Comparison of ENCODE assay signal across 13 mouse cellular contexts in genomic region chr12:108410416-108411208, GRCm38 (mm10). TPM values are rescaled to one million over a fixed set of nuclear protein-coding genes. Genes with fewer than 3 reads are reported as not detected.
DNase-seq lines count a peak whose midpoint lies in the region; ATAC-seq and TF ChIP-seq lines count a peak whose summit lies in the region.
"Had no signal": no experiment of that assay in that cellular context is flagged by ENCODE, and none has a peak within 500 bp of the region (broad histone marks: within the 10 kb centered on the region; RNA-seq: fewer than 3 reads in every experiment).

No protein-coding gene starts in this region.

- 45% methylated on average over 14 of the region's 14 CpGs for WGBS in hindbrain, embryonic 14.5 days
- 49% methylated on average over 14 of the region's 14 CpGs for WGBS in neural tube, embryonic 12.5 days

- DNase-seq in cerebellum, postnatal 36 days, result no peak
- DNase-seq in layer of hippocampus, adult 2 months (ENCODE audit: low spot score in 2 of 2), result no peak
- no peak for DNase-seq in layer of hippocampus, adult 11-12 months (ENCODE audit: low spot score)
- DNase-seq in hindbrain, embryonic 14.5 days (ENCODE audit: low spot score), result peak; percentile 40
- DNase-seq in urinary bladder, adult 2 months (ENCODE audit: low spot score), result no peak
- DNase-seq in right cerebral cortex, postnatal 10 days (ENCODE audit: low spot score in 2 of 2), result no peak
- DNase-seq: gastrocnemius, postnatal 10 days; kidney, adult 2 months; lung, postnatal 14 days; thymus, adult 2 months had no signal

- peak overlapping the region; percentile 20; the same call in 1 of the 2 replicates for H3K4me3 ChIP-seq in layer of hippocampus, adult 2 months
- peak overlapping the region; percentile 3; the same call in 1 of the 2 replicates for H3K4me3 ChIP-seq in hindbrain, embryonic 14.5 days (replicated peaks; ENCODE audit: low read length)
- peak overlapping the region; percentile 11; the same call in 1 of the 2 replicates for H3K4me3 ChIP-seq in neural tube, embryonic 12.5 days
- H3K4me3 ChIP-seq: limb, embryonic 15.5 days had no signal

- peak overlapping the region; percentile 50 for H3K27ac ChIP-seq in layer of hippocampus, adult 2 months
- peak overlapping the region; percentile 69 for H3K27ac ChIP-seq in hindbrain, embryonic 14.5 days
- peak overlapping the region; percentile 53 for H3K27ac ChIP-seq in neural tube, embryonic 12.5 days
- H3K27ac ChIP-seq: limb, embryonic 15.5 days had no signal

- 0 out of 2 replicates have a peak overlapping the region, but pooled peaks have one; percentile 7 for H3K9ac ChIP-seq in hindbrain, embryonic 14.5 days
- 0 out of 2 replicates have a peak overlapping the region, but pooled peaks have one; percentile 0 for H3K9ac ChIP-seq in neural tube, embryonic 12.5 days
- H3K9ac ChIP-seq: limb, embryonic 15.5 days had no signal

- H3K27me3 ChIP-seq in hindbrain, embryonic 14.5 days (ENCODE audit: control insufficient read depth, insufficient read depth, low read length), result no peaks in the 10 kb centered on the region
- no peaks in the 10 kb centered on the region for H3K27me3 ChIP-seq in neural tube, embryonic 12.5 days (replicated peaks)
- H3K27me3 ChIP-seq: limb, embryonic 15.5 days had no signal

- H3K9me3 ChIP-seq in hindbrain, embryonic 14.5 days (ENCODE audit: control insufficient read depth, low read length), result no peaks in the 10 kb centered on the region
- no peaks in the 10 kb centered on the region for H3K9me3 ChIP-seq in neural tube, embryonic 12.5 days
- H3K9me3 ChIP-seq: limb, embryonic 15.5 days had no signal

- H3K4me2 ChIP-seq in hindbrain, embryonic 14.5 days (replicated peaks), result peak overlapping the region; percentile 13; the same call in 1 of the 2 replicates
- peak overlapping the region; percentile 24; the same call in 1 of the 2 replicates for H3K4me2 ChIP-seq in neural tube, embryonic 12.5 days (replicated peaks)
- H3K4me2 ChIP-seq: limb, embryonic 15.5 days had no signal

- H3K4me1 ChIP-seq in hindbrain, embryonic 14.5 days (replicated peaks; ENCODE audit: control insufficient read depth, insufficient read depth, low read length), result 0 out of 2 replicates have a peak, but pooled peaks cover 3% of the 10 kb centered on the region
- H3K4me1 ChIP-seq in neural tube, embryonic 12.5 days, result peaks cover 23% of the 10 kb centered on the region

- peak; percentile 66; the same call in 1 of the 2 replicates for ATAC-seq in cerebellum, adult (ENCODE audit: insufficient number of reproducible peaks, low FRiP score, low TSS enrichment)
- ATAC-seq in hindbrain, embryonic 14.5 days (ENCODE audit: low FRiP score), result peak; percentile 68; the same call in 1 of the 2 replicates
- peak; percentile 53; the same call in 1 of the 2 replicates for ATAC-seq in neural tube, embryonic 12.5 days (ENCODE audit: low FRiP score, low read depth)

- no peak for TF ChIP-seq CTCF in layer of hippocampus, adult 2 months (conservative IDR thresholded peaks at IDR 0.05)

- H3K36me3 ChIP-seq in hindbrain, embryonic 14.5 days (replicated peaks; ENCODE audit: control insufficient read depth, insufficient read depth), result no peaks in the 10 kb centered on the region
- no peaks in the 10 kb centered on the region for H3K36me3 ChIP-seq in neural tube, embryonic 12.5 days
- H3K36me3 ChIP-seq: limb, embryonic 15.5 days had no signal

RNA-seq across cellular contexts. Expression of gene Eml1, which starts 39.9 kb away (rescaled TPM):
- total RNA-seq in layer of hippocampus, adult 2 months (2021), result 10 to 100 TPM; 46.6 to 47.4 TPM
- 55.1 and 61.8 TPM in 2 replicates for polyA plus RNA-seq in hindbrain, embryonic 14.5 days (2014; fragmentation: Nextera tagmentation; extraction: Ambion mirVana)
- 108 and 122 TPM in 2 replicates for polyA plus RNA-seq in neural tube, embryonic 12.5 days (2016; fragmentation: Nextera tagmentation; extraction: Ambion mirVana)
- 182 and 223 TPM in 2 replicates for polyA plus RNA-seq in urinary bladder, adult 2 months (2012; rRNA removed)
